Comparison of ENCODE assay signal across 14 mouse cellular contexts in genomic region chrX:64080717-64081116, GRCm38 (mm10).
"Had no signal": no experiment of that assay in that cellular context is flagged by ENCODE, and none has a peak within 500 bp of the region (broad histone marks: within the 10 kb centered on the region; RNA-seq: fewer than 3 reads in every experiment).

No protein-coding gene starts in this region.

- DNase-seq: liver, postnatal 0 days; lung, embryonic 14.5 days; lung, postnatal 10 days; lung, postnatal 4 days; right cerebral cortex, postnatal 14 days; right cerebral cortex, postnatal 4 days; thymus, adult 18-20 months; thymus, postnatal 14 days; thymus, postnatal 36 days had no signal

- H3K4me3 ChIP-seq: liver, embryonic 15.5 days; midbrain, embryonic 13.5 days; midbrain, embryonic 15.5 days; neural tube, embryonic 12.5 days had no signal

- ATAC-seq: liver, postnatal 0 days; midbrain, embryonic 13.5 days; midbrain, embryonic 15.5 days had no signal

- H3K4me1 ChIP-seq: liver, embryonic 15.5 days; midbrain, embryonic 13.5 days; midbrain, embryonic 15.5 days; neural tube, embryonic 12.5 days had no signal

- H3K4me2 ChIP-seq: liver, embryonic 15.5 days; lung, embryonic 14.5 days; midbrain, embryonic 11.5 days; midbrain, embryonic 13.5 days; midbrain, embryonic 15.5 days; neural tube, embryonic 12.5 days had no signal

- H3K9ac ChIP-seq: liver, embryonic 15.5 days; liver, postnatal 0 days; lung, embryonic 14.5 days; midbrain, embryonic 13.5 days; midbrain, embryonic 15.5 days; neural tube, embryonic 12.5 days had no signal

- H3K27me3 ChIP-seq: liver, embryonic 15.5 days; midbrain, embryonic 13.5 days; midbrain, embryonic 15.5 days; neural tube, embryonic 12.5 days had no signal

- H3K36me3 ChIP-seq: liver, embryonic 15.5 days; midbrain, embryonic 13.5 days; midbrain, embryonic 15.5 days; neural tube, embryonic 12.5 days had no signal

- H3K9me3 ChIP-seq: liver, embryonic 15.5 days; midbrain, embryonic 13.5 days; midbrain, embryonic 15.5 days; neural tube, embryonic 12.5 days had no signal

- H3K27ac ChIP-seq: liver, embryonic 15.5 days; midbrain, embryonic 13.5 days; midbrain, embryonic 15.5 days; neural tube, embryonic 12.5 days had no signal
